Mouse (Mus musculus) heart, adult 2 months (tissue): ENCODE results near the gene Olig1.

Source experiments
- CTCF ChIP-seq: fragments of 200-600 bp; IDR thresholded peaks from 2 replicates; pipeline ENCODE4 v1.8.1; 2022; ENCODE audit warnings: antibody characterized with exemption, mild to moderate bottlenecking, moderate library complexity
- EP300 ChIP-seq: fragments of 200-500 bp; IDR thresholded peaks from 2 replicates; pipeline ENCODE4 v1.6.1; 2011; ENCODE audit warnings: low read depth, low read length, control low read depth; ENCODE audit not compliant: insufficient read depth
- POLR2A ChIP-seq: fragments of 200-500 bp; IDR thresholded peaks from 2 replicates; pipeline ENCODE4 v1.6.1; 2011; ENCODE audit warnings: mild to moderate bottlenecking, low read depth, low read length, control low read depth; ENCODE audit not compliant: insufficient read depth

DNA sequence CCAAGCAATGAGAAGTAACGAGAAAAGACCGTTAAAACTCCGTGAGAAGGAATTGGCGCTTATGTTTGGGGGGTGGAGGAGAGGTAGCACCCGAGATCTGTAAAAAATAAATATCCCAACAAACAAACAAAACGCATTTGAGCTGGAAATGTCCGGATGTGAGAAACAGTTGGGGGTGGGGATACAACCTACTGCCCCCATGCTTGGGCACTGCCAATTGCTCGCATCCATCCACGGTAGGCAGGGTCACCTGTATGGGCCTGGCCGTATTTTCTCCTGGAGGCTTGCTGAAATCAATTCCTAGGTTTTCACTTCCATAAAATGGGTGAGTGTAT is 45.5 kb upstream of the Olig1 start:
- TF ChIP-seq CTCF, result no peak
- TF ChIP-seq POLR2A, result no peak
- TF ChIP-seq EP300, result no peak
